Mouse (Mus musculus): ENCODE results near the gene Napepld. TPM values are rescaled to one million over a fixed set of nuclear protein-coding genes. Genes with fewer than 3 reads are reported as not detected.
"Not testable (repeated sequence)": the region's sequence is repeated elsewhere in the genome, so short reads cannot be mapped to it uniquely, and the experiment has no call there.

Gene Napepld
- total RNA-seq, 2 experiments from 2014 or later, result 3.8 to 6.9 TPM

DNA sequence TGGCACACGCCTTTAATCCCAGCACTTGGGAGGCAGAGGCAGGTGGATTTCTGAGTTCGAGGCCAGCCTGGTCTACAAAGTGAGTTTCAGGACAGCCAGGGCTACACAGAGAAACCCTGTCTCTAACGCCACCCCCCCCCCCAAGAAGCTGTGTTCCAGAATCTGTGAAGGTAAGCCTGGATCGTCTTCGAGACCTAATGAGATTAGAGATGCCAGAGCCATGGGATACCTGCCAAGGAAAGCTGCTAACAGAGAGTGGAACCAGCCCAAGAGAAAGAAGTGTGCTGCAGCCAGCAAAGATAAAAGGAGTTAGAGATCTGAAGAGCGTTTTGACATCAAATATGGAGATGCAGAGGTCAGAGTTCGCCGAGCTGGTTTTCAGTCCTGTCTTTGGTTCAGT is 6.8 kb upstream of the Napepld start:
- ATAC-seq (replicated peaks; ENCODE audit: poor library complexity), result not testable (repeated sequence)

DNA sequence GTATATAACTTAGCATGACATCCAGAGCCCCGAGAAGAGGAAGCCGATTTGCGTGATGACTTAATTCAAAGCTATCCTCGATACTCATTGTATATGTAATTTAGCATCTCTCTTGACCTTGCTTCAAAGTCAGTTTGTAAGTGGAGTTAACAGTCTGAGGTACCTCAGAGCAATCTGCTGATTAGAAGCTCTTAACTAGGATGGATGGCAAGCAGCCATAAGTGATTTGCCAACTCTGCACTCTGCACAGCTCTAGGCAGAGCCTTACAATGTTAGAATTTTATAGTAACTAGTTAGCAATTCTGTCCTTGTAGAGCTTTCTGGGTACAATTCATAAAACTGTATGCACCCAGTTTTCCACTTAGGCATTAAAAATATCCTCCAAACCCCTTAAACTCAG is 5.3 kb upstream of the Napepld start:
- ATAC-seq (replicated peaks; ENCODE audit: poor library complexity), result no peak

DNA sequence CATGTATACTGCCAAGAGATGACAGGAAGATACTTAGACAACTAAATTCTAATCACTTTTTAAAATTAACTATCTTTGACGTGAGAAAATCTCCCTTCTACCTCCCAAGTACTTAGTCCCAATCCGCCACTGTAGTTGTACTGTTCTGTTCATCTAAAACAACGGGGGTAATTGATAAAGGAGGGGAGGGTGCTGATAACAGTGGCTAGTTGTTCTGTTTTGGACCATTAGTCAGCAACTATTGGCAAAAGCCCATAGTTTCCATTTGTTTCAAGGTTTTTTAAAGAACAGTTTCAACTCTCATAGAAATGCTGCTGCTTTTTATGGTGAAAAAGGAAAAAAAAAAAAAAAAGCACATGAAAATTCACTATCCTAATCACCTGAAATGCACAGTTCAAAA is 2.5 kb upstream of the Napepld start:
- no peak for ATAC-seq (replicated peaks; ENCODE audit: poor library complexity)

DNA sequence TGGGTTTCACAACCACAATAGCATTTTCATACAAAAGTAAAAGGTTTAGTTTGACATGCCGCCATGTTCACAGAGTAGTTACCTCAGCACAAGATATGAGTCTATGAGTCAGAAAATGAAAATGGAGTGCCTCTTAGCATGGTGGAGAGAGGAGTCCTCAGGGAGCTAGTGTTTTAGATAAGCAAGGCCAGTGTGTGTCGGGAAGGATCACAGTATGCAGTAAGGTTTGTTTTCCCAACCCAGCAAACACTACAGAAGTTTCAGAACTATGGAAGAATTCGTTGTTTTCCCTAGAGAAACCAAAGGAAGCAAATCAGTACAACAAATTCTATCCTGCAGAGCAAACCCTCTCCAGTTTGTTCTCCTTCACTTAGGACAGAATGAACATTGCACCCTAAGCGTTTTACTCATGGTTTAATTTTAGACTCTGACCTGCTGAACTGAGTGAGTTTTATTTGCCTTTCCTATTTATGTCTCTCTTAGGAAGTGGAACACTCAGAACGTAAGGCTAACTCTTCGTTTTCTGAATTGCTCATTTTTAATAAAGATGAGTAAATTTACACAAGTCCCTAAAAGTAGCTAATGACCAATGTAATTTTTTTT is 1.8 kb upstream of the Napepld start:
- no peak for ATAC-seq (replicated peaks; ENCODE audit: poor library complexity)

DNA sequence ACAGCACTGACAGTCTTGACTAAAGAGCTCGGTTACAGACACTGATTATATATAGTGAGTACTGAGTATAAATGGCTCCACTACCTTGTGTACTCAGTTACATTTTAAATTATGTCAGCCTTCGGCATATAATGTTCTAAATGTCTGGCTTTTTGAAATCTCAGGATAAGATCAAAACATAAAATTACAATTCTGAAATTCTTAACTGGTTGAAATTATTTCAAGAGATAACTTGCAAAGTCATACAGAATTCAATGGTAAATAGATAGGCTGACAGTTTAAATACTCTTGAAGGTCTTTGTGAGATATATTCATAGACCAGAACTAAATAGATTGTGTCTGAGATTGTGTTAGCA is 791 bp upstream of the Napepld start:
- ATAC-seq (replicated peaks; ENCODE audit: poor library complexity), result no peak

DNA sequence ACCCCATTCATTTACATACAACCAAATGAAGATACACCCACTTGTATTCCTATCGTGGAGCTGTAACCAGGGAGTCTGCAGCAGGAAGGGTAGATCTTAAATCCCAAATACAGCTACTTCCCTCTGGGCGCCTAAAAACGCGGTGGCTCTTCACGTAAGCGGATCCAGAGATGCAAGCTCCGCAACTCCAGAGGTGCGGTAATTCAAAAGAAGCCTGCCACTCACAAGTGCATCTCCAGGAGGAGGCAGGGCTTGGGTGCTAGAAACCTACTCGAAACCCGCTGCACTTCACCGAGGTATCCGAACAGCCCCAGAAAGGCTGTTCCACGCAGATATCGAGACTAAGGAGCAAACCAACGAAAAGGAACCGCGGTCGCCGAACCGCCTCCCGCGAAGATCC is 262 bp downstream of the Napepld start:
- ATAC-seq (replicated peaks; ENCODE audit: poor library complexity), result peak; percentile 49

DNA sequence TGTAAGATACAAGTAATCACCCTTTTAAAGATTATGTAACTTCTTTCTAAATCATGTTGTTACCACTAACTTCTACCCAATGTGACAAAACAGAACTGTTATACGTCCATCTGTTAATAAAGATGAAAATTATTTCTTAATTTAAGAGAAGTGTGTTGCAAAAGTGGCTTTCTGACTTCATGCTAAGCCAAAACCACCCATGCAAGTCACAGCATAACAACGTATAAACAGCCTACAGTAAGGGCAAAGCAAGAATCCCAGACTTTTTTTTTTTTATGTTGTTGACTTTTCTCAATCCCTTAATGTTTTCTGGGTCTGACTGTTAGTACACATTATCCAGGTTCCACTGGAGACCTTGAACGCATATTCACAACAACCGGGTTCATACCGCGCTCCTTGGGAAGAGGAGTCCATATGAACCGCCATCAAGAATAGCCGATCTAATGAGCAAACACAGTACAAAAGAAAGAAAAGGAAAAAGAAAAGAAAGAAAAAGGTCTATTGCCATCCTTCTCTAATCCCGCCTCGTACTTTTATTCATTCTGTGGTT is 849 bp downstream of the Napepld start:
- no peak for ATAC-seq (replicated peaks; ENCODE audit: poor library complexity)

DNA sequence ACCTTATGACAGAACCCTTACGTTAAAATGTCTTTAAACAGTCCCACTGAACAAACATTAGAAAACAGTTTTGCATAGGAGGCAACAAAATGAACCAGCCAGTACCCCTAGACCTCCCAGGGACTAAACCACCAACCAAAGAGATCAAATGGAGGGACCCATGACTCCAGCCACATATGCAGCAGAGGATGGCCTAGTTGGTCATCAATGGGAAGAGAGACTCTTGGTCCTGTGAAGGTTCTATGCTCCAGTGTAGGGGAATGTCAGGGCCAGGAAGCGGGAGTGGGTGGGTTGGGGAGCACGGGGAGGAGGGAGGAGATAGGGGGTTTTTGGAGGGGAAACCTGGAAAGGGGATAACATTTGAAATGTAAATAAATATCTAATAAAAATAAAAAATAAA is 1.6 kb downstream of the Napepld start:
- not testable (repeated sequence) for ATAC-seq (replicated peaks; ENCODE audit: poor library complexity)

DNA sequence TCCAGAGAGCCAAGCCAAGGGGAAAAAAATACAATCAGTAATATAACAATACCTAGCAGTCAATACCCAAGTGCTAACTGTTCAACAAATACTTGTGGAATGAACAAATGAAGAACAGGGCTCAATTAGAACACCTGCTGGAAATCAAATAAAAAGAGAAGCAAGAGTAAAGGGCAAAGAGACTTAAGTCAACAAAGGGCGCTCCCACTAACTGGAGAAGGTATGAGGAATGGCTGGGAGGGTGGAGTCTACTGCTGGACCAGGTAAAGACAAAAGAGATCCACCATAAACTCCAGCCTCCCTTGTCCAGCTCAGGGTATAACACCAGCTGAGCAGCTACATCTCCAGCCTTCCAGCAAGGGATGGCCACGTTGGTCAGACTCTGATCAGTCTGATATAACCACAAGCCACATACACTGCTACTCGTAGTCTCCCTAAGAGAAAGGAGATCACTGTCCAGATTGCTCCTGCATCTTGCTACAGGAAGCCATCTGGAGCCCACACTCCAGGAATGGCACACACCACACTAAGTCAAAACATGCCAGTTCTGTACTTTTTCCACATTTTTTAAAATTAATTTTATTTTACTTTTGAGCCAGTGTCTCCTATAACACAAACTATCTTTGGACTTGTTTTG is 6.2 kb downstream of the Napepld start:
- ATAC-seq (replicated peaks; ENCODE audit: poor library complexity), result no peak

DNA sequence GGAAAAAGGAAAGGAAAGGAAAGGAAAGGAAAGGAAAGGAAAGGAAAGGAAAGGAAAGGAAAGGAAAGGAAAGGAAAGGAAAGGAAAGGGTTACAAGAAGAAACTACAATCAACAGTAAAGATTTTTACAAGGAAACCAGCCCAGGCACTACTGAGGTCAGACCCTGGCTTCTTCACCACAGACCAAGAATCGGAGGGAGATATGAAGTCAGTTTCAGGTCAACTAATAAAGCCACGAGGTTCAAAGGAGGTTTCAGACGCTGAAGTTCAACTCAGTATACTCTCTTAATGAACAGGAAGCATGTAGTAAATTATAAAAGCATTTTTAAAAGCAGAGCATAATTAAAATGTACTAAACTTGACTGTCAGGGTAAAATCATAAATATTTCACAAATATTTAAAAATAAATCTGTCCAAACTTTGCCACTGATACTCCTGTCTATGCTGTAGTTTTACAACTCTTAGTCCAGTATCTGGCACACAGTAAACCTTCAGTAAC is 7.8 kb downstream of the Napepld start:
- no peak for ATAC-seq (replicated peaks; ENCODE audit: poor library complexity)

DNA sequence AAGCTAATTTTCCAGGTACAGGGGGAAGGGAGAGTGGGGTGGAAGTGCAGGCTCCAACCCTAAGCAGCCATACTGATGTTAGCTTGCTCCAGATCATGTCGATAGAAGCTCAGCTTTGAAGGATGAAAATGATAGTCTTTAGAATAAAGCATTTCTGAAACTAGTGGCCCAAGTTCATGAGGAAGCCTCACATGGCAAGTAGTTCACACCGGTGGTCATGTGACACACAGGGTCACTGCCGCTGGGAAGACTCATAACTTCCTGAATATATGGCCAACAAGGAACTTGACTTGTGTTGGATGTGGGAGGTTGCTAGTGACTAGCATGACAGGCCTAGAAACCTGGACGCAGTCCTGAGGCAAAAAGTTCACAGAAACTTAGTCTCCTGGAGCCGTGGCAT is 9.0 kb downstream of the Napepld start:
- no peak for ATAC-seq (replicated peaks; ENCODE audit: poor library complexity)

DNA sequence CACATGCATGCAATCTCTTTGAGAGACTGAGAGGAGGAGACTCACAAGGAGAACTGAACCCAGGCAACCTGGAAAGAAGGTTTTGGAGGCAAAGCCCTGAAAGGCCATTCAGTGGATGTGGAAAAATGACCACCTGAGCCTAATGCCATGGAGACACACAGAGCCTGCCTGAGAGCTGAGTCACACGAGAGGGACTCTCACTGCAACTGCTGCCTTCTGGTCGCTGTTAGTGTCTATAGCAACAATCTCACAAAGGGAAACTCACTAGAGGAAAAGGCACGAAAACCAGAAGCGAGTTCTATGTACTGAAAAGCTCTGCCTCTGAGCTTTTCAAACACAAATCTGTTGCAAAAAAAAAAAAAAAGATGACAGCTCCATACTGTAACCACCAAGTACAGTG is 14.2 kb downstream of the Napepld start:
- peak; percentile 66 for ATAC-seq (replicated peaks; ENCODE audit: poor library complexity)

DNA sequence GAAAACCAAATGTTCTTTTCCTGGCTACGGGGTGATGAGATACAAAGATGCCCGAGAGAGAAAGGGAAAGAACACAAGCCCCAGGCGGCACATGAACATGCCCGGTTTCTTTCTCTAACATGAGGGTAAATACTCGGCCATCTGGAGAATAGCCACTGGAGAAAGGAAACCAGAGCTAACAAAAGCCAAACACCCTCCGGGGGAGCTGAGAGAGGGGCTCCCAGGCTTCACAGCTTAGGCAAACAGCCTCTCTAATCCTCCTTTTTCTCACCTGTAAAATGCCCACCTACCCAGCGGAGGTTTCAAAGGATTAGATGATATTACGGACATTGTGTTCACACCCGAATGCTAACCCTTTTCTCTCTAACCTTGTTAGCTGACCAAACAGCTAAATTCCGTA is 16.2 kb downstream of the Napepld start:
- no peak for ATAC-seq (replicated peaks; ENCODE audit: poor library complexity)

DNA sequence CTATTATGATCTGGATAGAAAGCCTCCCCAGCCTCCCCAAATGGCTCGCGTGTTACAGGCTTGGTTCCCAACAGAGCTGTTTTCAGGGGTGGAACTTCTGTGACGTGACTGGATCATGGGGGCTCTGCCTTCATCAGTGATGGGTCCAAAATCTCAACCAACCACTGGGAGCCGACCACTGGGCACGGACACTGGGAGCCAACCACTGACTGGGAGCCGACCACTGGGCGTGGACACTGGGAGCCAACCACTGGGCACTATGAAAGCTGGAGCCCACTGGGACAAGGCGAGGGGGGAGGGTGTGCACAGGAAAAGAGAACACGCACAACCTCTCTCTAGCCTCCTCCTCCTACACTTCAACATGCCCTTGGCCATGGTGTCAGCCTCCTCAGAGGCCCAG is 17.4 kb downstream of the Napepld start:
- ATAC-seq (replicated peaks; ENCODE audit: poor library complexity), result no peak

DNA sequence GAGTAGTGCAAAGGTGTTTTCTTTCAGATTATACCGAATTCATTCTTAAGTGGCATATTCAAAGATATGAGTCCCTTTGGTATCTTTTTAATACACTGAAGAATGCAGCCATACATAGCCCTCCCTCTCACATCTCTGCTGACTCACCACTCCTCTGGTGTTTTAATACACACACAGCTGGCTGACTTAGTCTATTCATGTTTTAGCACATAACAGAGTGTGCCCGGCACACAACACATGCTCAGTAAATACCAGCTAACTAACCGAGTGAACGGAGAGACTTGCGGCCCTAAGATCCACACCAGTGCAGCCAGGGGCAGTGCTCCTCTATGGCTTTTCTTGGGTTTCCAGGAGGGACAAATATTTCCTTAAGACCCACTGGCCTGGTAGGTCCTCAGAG is 20.3 kb downstream of the Napepld start:
- ATAC-seq (replicated peaks; ENCODE audit: poor library complexity), result peak; percentile 26; the same call in 1 of the 2 replicates

DNA sequence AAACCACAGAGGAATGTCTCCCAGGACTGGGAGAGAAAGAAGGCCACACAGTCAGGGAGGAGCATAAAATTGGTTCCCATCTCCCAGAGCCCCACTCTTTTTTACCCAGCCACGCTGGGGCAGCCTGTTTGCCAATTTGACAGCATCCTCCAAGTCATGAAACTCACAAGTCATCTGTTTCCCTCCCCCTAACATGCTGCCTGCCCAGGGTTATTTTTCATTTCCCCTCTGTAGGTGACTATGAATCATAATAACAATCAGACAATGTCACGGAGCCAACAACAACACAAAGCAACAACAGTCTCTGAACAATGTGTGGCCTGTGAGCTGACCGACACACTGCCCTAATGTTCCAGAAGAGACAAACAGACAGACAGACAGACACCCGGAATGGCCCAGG is 21.2 kb downstream of the Napepld start:
- no peak for ATAC-seq (replicated peaks; ENCODE audit: poor library complexity)

DNA sequence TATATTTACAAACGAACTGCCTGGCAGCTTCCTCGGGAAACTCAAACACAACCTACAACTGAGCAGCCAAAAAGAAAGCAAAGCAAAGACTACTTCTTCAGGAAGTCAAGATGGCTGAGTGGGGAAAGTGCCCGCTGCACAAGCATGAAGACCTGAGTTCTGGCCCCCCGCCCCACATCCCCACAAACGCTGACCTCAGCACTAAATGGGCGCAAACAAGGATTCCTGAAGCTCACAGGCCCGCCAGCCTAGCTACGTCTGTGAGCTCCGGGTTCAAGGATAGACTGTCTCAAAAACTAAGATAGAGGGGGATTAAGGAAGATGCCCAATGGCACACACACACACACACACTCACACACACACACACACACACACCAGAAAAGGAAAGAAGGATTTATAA is 22.8 kb downstream of the Napepld start:
- ATAC-seq (replicated peaks; ENCODE audit: poor library complexity), result no peak

DNA sequence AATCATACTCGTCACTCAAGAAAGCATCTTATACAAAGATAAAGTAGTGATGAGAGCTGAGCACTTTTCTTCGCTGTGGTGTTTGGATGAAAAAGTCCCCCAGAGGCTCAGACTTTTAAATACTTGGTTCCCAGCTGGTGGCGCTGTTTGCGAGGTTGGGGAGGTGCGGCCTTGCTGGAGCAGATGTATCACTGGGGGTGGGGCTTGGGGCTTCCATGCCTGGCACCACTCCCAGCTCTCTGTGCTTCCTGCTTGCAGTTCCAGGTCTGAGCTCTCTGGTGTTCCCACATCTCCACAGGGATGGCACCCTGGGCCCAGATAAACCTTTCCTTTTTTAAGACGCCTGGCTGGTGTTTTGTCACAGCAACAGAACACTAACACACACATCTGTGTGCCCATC is 23.3 kb downstream of the Napepld start:
- no peak for ATAC-seq (replicated peaks; ENCODE audit: poor library complexity)

DNA sequence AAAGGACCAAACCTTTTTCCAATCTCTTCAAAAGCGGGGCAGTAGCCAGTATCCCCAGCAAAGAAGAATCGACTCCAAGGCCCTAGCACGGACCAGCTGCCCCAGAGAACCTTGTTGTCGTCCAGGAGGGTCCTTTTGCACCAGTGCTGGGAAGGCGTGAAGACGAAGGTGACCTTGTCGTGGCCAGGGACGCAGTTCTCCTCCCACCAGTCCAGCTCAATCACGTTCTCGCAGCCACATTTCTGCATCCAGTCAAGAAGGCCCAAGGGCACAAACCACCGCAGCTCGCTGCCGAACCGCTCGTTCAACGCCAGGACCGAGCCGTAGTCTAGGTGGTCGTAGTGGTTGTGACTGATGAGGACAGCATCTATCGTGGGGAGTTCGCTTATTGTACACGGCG is 25.7 kb downstream of the Napepld start:
- no peak for ATAC-seq (replicated peaks; ENCODE audit: poor library complexity)

DNA sequence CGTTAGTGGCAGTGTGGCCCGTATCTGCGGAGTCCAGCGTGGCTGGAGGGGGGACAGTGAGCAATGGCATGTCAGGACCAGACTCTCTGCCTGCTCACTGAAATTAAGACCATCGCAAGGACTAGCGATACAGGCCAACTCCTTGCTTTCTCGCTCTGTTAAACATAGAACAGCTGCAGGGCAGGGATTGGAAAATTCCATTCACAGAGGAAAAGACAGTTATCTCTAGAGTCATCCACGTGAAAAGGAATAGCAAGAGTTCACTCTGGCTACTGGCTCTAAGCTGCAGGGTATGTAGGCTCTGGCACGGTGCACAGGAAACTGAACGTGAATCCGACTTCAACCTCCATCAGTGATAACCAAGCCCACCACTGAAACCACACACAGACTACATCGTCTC is 26.2 kb downstream of the Napepld start:
- ATAC-seq (replicated peaks; ENCODE audit: poor library complexity), result no peak

DNA sequence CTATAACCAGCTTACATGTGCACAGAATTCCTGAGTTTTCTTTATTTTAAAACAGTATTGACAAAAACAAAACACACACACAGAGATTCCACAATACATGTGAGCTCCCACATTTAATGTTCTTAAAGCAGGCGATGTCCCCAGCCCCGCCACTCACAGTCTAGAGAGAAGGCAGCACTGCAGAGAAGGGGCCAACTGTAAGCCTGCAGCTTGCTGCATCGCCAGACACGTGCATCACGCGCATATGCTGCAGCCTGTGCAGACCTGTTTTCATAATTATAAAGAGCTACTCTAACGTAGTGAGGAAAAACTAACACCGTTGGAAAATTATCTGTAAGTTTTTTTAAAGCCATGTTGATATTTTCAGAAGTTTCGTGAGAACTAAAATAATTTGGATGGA is 27.5 kb downstream of the Napepld start:
- no peak for ATAC-seq (replicated peaks; ENCODE audit: poor library complexity)

DNA sequence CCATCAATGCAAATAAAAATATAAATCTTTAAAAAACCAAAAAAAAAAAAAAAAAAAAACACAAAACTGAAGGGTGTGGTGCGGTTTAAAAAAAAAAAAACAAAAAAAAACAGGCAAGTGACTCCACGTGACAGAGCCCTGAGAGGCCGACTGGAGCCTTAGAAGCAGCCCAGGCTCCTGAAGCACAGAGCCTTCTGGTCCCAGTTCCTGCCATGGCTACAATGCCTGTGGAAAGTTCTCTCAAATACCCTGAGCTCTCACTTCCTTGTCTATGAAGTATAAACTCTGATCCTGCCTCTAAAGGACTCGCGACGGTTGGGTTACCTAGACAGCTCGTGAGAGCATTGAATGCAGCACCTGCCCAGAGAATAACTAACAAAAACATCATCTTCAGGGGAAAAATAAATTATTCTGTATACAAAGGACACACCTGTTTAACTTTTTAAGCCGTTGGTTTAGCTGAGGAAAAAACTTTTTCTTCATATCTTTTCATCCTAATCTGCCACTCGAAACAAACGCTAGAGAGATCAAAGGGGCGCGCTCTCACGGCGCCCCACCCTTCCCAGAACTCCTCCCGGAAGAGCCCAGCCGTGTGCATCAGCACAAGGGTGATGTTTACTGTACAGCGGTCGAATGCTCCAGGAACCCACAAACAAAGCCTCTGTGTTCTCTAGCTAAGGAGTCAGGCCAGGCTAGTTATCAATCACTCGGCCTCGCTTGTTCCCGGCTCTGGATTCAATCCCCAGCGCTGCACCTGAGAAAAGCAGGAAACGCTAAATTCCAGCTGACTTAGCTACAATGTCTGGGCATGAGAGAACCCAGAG is 28.2 kb downstream of the Napepld start:
- ATAC-seq (replicated peaks; ENCODE audit: poor library complexity), result peak; percentile 82

All from megakaryocyte progenitor cell, adult 5-6 weeks (primary cell).